Mouse (Mus musculus) adrenal gland, adult (tissue): ENCODE data around the gene Nmnat3.

Source experiments
- DNase-seq, 2 experiments: peaks; one replicate each; pipeline ENCODE4 v3.0.0; 2022 to 2023; ENCODE audit warnings: low spot score in 1 of 2; ENCODE audit not compliant: inconsistent age in 2 of 2

The Nmnat3 gene

GRCm38 (mm10) chr9:98311316-98311965 lies 24.2 kb downstream of the Nmnat3 start:
- DNase-seq, result no peak

- DNase-seq, result no peak
These were observed 25.6 kb downstream of the Nmnat3 start for GRCm38 (mm10) chr9:98312622-98313374.

- DNase-seq, result no peak
These were observed 26.4 kb downstream of the Nmnat3 start for GRCm38 (mm10) chr9:98313587-98313986.

GRCm38 (mm10) chr9:98314059-98314650 lies 26.9 kb downstream of the Nmnat3 start:
- DNase-seq, result peak; percentile 33 to 71

- no peak for DNase-seq
These were observed 30.7 kb downstream of the Nmnat3 start for GRCm38 (mm10) chr9:98317897-98318296.

GRCm38 (mm10) chr9:98318875-98319274 lies 31.6 kb downstream of the Nmnat3 start:
- DNase-seq, result no peak

GRCm38 (mm10) chr9:98320785-98321184 lies 33.5 kb downstream of the Nmnat3 start:
- DNase-seq, result no peak

GRCm38 (mm10) chr9:98326088-98326487 lies 38.9 kb downstream of the Nmnat3 start:
- DNase-seq, result no peak

GRCm38 (mm10) chr9:98328415-98329176 lies 41.4 kb downstream of the Nmnat3 start:
- no peak for DNase-seq

GRCm38 (mm10) chr9:98329274-98330105 lies 42.3 kb downstream of the Nmnat3 start:
- DNase-seq, result peak in 1 of 2 experiments; percentile 50

GRCm38 (mm10) chr9:98333219-98333754 lies 46.1 kb downstream of the Nmnat3 start:
- DNase-seq, result no peak

- no peak for DNase-seq
These were observed 50.9 kb downstream of the Nmnat3 start for GRCm38 (mm10) chr9:98337881-98338769.

GRCm38 (mm10) chr9:98339971-98340370 lies 52.7 kb downstream of the Nmnat3 start:
- no peak for DNase-seq

GRCm38 (mm10) chr9:98340427-98340826 lies 53.2 kb downstream of the Nmnat3 start:
- no peak for DNase-seq

- no peak for DNase-seq
These were observed 58.6 kb downstream of the Nmnat3 start for GRCm38 (mm10) chr9:98345840-98346239.

- no peak for DNase-seq
These were observed 59.0 kb downstream of the Nmnat3 start for GRCm38 (mm10) chr9:98346240-98346639.

- DNase-seq, result no peak
These were observed 59.8 kb downstream of the Nmnat3 start for GRCm38 (mm10) chr9:98347021-98347420.

GRCm38 (mm10) chr9:98350318-98351144 lies 63.3 kb downstream of the Nmnat3 start:
- DNase-seq, result no peak
